Mouse (Mus musculus) c-Kit-positive CD71-positive TER-119-negative erythroid progenitor cells, embryonic 14.5 days (primary cell): Measurements from ENCODE around the gene Cxcl12.

ENCODE experiments used
- DNase-seq: peaks from one replicate; pipeline ENCODE4 v3.0.0-alpha.2; 2013; ENCODE audit warnings: low read depth

Gene Cxcl12

GRCm38 (mm10) chr6:117175113-117175793 is 6.9 kb downstream of the Cxcl12 start:
- DNase-seq: no peak

GRCm38 (mm10) chr6:117176406-117176805 is 8.1 kb downstream of the Cxcl12 start:
- DNase-seq: no peak

DNA sequence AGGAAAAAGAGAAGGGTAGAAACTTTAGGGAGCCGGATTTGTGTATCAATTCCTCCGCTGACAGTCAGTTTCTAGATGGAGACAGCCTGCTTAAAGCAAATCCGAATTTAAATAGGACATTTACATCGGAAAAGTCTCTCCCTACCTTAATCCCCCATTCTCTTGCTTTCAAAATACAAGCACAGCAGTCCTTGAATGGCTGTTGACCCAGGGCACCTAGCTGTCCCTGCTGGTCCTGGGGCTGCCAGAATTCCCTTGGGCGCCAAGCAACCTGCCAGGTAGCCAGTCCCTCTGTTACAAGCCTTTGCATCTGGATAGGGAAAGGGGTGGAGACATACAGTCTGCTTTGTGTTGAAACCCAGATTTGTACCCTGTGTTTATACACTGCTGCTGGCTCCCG is 12.0 kb downstream of the Cxcl12 start:
- no peak for DNase-seq

DNA sequence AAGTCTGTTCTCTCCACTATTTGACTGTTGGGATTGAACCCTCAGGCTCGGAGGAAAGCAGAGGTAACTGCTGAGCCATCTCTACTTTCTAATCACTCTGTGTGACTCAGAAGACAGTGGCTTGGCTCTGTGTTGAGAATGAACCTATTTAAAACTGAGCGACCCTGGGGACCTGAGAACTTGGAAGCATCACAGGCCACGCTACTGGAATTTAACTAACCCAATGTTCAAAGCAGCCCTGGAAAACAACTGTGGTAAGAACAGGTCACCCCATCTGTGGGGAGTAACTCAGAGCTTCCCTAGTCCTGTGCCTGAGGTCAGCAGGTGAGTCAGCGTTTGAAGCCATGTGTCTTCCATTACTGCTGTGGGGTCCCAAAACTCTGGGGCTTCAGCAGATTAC is 17.0 kb downstream of the Cxcl12 start:
- no peak for DNase-seq

GRCm38 (mm10) chr6:117190453-117190852 is 22.1 kb downstream of the Cxcl12 start:
- DNase-seq: no peak

DNA sequence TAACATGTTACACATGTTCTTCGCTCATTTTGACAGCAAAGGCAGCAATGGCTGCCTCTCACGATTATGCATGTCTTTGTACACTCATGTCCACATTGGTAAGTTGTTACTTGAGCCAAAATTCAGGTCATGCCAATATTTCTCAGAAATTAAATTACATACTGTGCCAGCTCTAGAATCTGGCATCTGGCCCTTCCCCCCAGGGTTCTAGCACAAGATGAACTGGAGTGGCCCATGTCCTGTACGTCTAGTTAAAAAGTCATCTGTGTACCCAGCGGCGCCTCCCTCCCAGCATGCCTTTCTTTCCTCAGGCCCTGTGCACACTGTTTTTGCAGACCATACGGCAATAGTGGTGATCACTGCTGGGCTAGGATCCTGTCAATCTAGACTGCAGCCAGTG is 23.4 kb downstream of the Cxcl12 start:
- DNase-seq: no peak

- DNase-seq: no peak
Observed at GRCm38 (mm10) chr6:117192678-117193077, 24.3 kb downstream of the Cxcl12 start.

- no peak for DNase-seq
Observed at GRCm38 (mm10) chr6:117195270-117195669, 26.9 kb downstream of the Cxcl12 start.

- no peak for DNase-seq
Observed at GRCm38 (mm10) chr6:117198871-117199270, 30.5 kb downstream of the Cxcl12 start.

GRCm38 (mm10) chr6:117199718-117200117 is 31.4 kb downstream of the Cxcl12 start:
- no peak for DNase-seq

GRCm38 (mm10) chr6:117200916-117201315 is 32.6 kb downstream of the Cxcl12 start:
- no peak for DNase-seq

GRCm38 (mm10) chr6:117201396-117201795 is 33.1 kb downstream of the Cxcl12 start:
- DNase-seq: no peak

- no peak for DNase-seq
Observed at GRCm38 (mm10) chr6:117201859-117202258, 33.5 kb downstream of the Cxcl12 start.

DNA sequence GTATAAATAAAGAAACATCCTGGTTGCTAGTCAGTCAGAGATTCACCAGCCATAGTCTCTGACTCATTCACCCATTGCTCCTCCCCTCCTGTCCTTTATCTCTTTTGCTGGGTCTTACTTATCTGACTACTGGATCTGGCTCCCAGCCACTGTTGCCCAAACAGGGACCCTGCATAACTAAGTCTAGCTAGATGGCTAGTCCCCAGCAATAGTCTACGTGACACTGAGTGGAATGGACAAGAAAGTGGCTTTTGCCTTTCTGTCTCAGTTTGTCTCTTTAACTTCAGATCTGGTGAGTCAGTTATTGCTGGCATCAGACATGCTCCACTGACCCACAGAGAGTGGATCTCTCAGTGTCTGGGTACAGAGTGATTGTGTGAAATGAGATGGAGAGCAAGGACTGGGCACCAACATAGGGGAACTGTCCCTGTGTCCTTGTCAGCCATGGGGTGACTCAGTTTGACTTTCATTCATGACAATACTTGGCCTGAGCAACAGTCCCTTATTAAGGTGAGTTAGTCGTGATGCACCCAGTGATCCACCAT is 34.6 kb downstream of the Cxcl12 start:
- no peak for DNase-seq

- DNase-seq: no peak
Observed at GRCm38 (mm10) chr6:117204112-117204511, 35.8 kb downstream of the Cxcl12 start.

DNA sequence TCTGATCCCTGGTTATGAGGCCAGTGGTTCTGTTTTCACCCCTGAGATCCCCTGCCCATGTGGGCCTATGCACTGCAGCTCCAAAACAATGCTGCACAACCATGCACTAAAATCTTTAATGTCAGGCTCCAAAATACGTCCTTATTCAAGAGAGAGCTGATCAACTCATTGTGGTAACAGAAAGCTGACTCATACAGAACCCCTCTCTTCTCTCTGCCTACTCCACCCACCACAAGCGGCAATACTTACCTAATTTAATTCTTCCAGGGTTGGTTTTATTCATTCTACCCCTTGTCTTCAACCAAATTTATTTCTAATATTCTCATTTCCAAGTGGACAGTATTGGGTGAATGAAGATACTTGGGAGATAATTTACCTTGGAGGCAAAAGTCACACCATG is 38.5 kb downstream of the Cxcl12 start:
- no peak for DNase-seq

- no peak for DNase-seq
Observed at GRCm38 (mm10) chr6:117207289-117207688, 39.0 kb downstream of the Cxcl12 start.

DNA sequence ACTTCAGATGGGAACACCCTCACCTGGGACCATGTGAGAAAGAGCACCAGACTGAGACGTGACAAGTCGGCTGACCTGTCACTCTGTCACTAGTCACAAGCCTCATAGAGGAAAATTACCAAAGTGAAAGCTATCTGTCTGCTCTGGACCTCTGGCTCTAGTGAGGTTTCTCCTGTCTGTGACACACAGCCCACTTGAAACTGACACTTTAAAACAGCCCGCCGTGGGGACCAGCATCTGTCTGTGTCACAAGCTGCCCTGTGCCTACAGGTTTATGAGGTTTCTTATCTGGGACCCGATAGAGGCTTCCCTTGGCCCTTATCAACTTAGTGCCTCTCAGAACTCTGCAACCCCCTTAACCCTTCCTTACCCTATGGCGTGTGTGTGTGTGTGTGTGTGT is 41.8 kb downstream of the Cxcl12 start:
- no peak for DNase-seq

GRCm38 (mm10) chr6:117210536-117210935 is 42.2 kb downstream of the Cxcl12 start:
- DNase-seq: no peak

DNA sequence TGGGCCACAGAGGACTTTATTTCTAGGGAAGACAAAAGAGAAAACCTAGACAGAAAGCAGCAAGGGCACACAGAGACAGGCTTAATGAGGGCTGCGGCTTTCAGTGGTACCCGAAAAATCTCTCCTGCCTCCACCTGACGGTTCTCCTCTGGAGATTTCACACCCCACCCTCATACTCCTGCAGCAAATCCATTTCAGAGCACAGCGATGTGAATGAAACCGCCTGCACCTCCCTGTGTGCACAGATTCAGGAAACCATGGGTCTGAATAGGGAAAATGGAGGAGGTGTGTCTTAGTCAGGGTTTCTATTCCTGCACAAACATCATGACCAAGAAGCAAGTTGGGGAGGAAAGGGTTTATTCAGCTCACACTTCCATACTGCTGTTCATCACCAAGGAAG is 46.2 kb downstream of the Cxcl12 start:
- DNase-seq: no peak

DNA sequence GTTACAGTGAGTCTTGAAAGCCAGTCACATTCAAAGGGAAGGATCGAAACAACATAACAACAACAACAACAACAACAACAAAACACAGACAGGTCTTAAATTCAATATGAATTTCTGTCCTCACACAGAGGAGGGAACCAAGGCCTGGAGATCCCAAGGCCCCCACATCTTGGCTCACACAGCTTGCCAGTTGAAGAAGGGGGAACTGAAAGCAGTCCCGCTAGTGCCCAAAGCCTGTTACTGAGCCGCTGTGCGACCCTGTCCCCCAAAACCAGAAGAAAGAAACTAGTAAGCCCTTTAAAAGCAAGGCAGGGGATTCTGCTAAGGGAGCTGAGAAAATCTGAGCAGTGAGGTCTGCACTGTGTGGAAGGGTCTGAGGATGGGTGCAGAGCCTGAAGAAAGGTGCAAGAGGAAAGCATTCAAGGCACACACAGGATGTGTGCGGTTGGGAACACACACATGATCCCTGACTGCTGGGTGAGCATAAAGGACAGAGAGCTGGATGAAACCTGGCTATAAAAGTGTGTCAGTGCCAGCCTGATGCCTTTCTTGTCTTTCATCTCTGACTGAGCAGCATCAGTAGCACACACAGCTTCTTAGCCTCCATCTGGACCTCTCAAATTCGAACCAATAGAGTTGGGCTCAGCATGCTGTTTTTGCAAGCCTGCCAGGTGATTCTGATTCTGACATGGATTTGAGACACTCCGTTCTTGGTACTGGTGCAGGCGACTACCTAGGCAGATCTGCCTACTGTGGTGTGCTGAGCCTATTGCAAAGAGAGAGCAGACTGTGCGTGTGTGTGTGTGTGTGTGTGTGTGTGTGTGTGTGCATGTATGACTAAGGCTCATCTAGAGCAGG is 50.3 kb downstream of the Cxcl12 start:
- DNase-seq: no peak

- DNase-seq: no peak
Observed at GRCm38 (mm10) chr6:117219300-117219680, 51.0 kb downstream of the Cxcl12 start.

DNA sequence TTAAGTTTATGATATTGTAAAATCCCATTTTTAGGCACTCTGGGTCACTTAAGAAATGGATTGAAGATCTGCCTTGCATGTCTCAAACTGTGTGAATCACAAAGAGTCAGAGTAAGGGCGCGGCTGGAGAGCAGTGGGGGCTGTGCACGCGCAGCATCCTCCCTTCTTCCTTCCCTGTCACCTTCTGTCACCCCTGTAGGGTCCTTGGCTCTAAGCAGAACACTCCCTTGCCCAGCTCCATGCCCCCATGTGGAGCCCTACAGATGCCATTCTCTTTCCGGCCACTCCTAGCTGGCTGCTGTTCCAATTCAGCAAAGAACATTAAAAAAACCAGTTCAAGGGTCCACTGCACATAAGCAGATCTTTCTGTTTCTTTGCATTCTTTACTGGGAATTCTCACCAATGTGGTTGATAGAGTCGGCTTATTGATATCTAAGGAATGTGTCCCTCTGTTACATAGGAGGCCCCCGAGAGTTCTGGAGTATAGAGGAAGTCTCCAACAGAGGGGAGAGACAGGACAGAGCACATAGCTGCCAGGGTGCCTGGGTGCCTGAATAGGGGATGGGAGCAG is 51.7 kb downstream of the Cxcl12 start:
- DNase-seq: no peak
